Mouse (Mus musculus) midbrain, embryonic 12.5 days (tissue): ENCODE data around the gene Rnf183. TPM values are rescaled to one million over a fixed set of nuclear protein-coding genes. Genes with fewer than 3 reads are reported as not detected.

Source experiments
- ATAC-seq: fragments of 200-750 bp; cut with Nextera tagmentation; 2 replicates; pipeline ENCODE4 v1.8.0; 2017; ENCODE audit warnings: low read depth, moderate TSS enrichment, moderate library complexity; ENCODE audit not compliant: low FRiP score
- H3K27ac ChIP-seq: fragments of 300-500 bp; sonication (generic); replicated peaks from 2 replicates; pipeline ENCODE4 v1.5.1; 2016; ENCODE audit warnings: mild to moderate bottlenecking
- H3K27me3 ChIP-seq: fragments of 300-500 bp; sonication (generic); 2 replicates; pipeline ENCODE4 v1.6.1; 2016; ENCODE audit warnings: mild to moderate bottlenecking
- H3K36me3 ChIP-seq: fragments of 300-500 bp; sonication (generic); 2 replicates; pipeline ENCODE4 v1.6.1; 2016
- H3K4me1 ChIP-seq: fragments of 300-500 bp; sonication (generic); 2 replicates; pipeline ENCODE4 v1.6.1; 2016
- H3K4me2 ChIP-seq: fragments of 300-500 bp; sonication (generic); replicated peaks from 2 replicates; pipeline ENCODE4 v1.6.1; 2016; ENCODE audit warnings: mild to moderate bottlenecking, moderate library complexity
- H3K4me3 ChIP-seq: fragments of 300-500 bp; sonication (generic); 2 replicates; pipeline ENCODE4 v1.5.1; 2016; ENCODE audit warnings: mild to moderate bottlenecking
- H3K9ac ChIP-seq: fragments of 300-500 bp; sonication (generic); replicated peaks from 2 replicates; pipeline ENCODE4 v1.6.1; 2016; ENCODE audit warnings: mild to moderate bottlenecking, moderate library complexity
- H3K9me3 ChIP-seq: fragments of 300-500 bp; sonication (generic); 2 replicates; pipeline ENCODE4 v1.6.1; 2016; ENCODE audit warnings: mild to moderate bottlenecking
- WGBS: fragments of 180-500 bp; shearing (Covaris S2); methylation state at CpG from one replicate; pipeline ENCODE4 v1.1.7; 2016; 5-methylcytosine and 5-hydroxymethylcytosine counted together
- polyA plus RNA-seq: library from polyadenylated mRNA; unstranded; fragments of >200 nt; fragmentation: Nextera tagmentation; extraction: Ambion mirVana; gene quantifications from 2 replicates; pipeline ENCODE4 v1.2.1, GENCODE M21; 2016

The Rnf183 gene
- polyA plus RNA-seq, 1 experiment from 2014 or later, result 0.13 TPM

- Histone ChIP-seq H3K27me3 (no peaks in the 10 kb centered on the region), H3K4me3 (no peak overlapping the region), H3K9me3 (no peaks in the 10 kb centered on the region), H3K27ac (no peak overlapping the region), H3K4me2 (no peak overlapping the region), H3K4me1 (no peaks in the 10 kb centered on the region), H3K9ac (no peak overlapping the region), H3K36me3 (peaks cover 30% of the 10 kb centered on the region)
- 84% methylated on average over 17 of the region's 17 CpGs for WGBS
- no peak for ATAC-seq
These were observed 6.9 kb downstream of the Rnf183 start for GRCm38 (mm10) chr4:62427978-62428758.

- 94% methylated on average over 4 of the region's 4 CpGs for WGBS
- no peak overlapping the region for H3K4me2 ChIP-seq
- H3K4me1 ChIP-seq, result no peaks in the 10 kb centered on the region
- peaks cover 52% of the 10 kb centered on the region for H3K36me3 ChIP-seq
- H3K27me3 ChIP-seq, result no peaks in the 10 kb centered on the region
- H3K9ac ChIP-seq, result no peak overlapping the region
- no peaks in the 10 kb centered on the region for H3K9me3 ChIP-seq
- no peak for ATAC-seq
- no peak overlapping the region for H3K4me3 ChIP-seq
- no peak overlapping the region for H3K27ac ChIP-seq
These were observed 9.2 kb downstream of the Rnf183 start for GRCm38 (mm10) chr4:62425891-62426290.

GRCm38 (mm10) chr4:62419091-62419490 lies 16.0 kb downstream of the Rnf183 start:
- H3K9me3 ChIP-seq, result no peaks in the 10 kb centered on the region
- ATAC-seq, result no peak
- H3K27ac ChIP-seq, result no peak overlapping the region
- H3K4me1 ChIP-seq, result no peaks in the 10 kb centered on the region
- H3K9ac ChIP-seq, result no peak overlapping the region
- WGBS, result 95% methylated on average over 6 of the region's 6 CpGs
- H3K27me3 ChIP-seq, result no peaks in the 10 kb centered on the region
- no peak overlapping the region for H3K4me3 ChIP-seq
- no peak overlapping the region for H3K4me2 ChIP-seq
- H3K36me3 ChIP-seq, result peaks cover 99% of the 10 kb centered on the region

GRCm38 (mm10) chr4:62418448-62418847 lies 16.6 kb downstream of the Rnf183 start:
- H3K27me3 ChIP-seq, result no peaks in the 10 kb centered on the region
- no peak for ATAC-seq
- 87% methylated on average over 8 of the region's 8 CpGs for WGBS

GRCm38 (mm10) chr4:62411606-62412005 lies 23.4 kb downstream of the Rnf183 start:
- no peaks in the 10 kb centered on the region for H3K9me3 ChIP-seq
- peaks cover 19% of the 10 kb centered on the region for H3K4me1 ChIP-seq
- H3K27me3 ChIP-seq, result no peaks in the 10 kb centered on the region
- H3K9ac ChIP-seq, result no peak overlapping the region
- H3K36me3 ChIP-seq, result peaks cover 53% of the 10 kb centered on the region
- H3K4me3 ChIP-seq, result no peak overlapping the region
- WGBS, result 96% methylated on average over 10 of the region's 10 CpGs
- no peak for ATAC-seq
- H3K4me2 ChIP-seq, result no peak overlapping the region
- no peak overlapping the region for H3K27ac ChIP-seq

More at GRCm38 (mm10) chr4:62418448-62418847, 16.6 kb downstream of the Rnf183 start:
- no peak overlapping the region for H3K4me3 ChIP-seq
- peaks cover 99% of the 10 kb centered on the region for H3K36me3 ChIP-seq
- no peak overlapping the region for H3K27ac ChIP-seq
- H3K9ac ChIP-seq, result no peak overlapping the region
- H3K9me3 ChIP-seq, result no peaks in the 10 kb centered on the region
- no peak overlapping the region for H3K4me2 ChIP-seq
- no peaks in the 10 kb centered on the region for H3K4me1 ChIP-seq

GRCm38 (mm10) chr4:62410325-62410724 lies 24.7 kb downstream of the Rnf183 start:
- Histone ChIP-seq H3K4me1 (peaks cover 25% of the 10 kb centered on the region), H3K4me3 (0 out of 2 replicates have a peak overlapping the region, but pooled peaks have one; percentile 85), H3K4me2 (peak overlapping the region; percentile 62), H3K9ac (peak overlapping the region; percentile 31; the same call in 1 of the 2 replicates), H3K27ac (no peak overlapping the region), H3K36me3 (peaks cover 40% of the 10 kb centered on the region), H3K27me3 (no peaks in the 10 kb centered on the region), H3K9me3 (no peaks in the 10 kb centered on the region)
- no peak for ATAC-seq
- WGBS, result 88% methylated on average over 2 of the region's 2 CpGs

GRCm38 (mm10) chr4:62409615-62410014 lies 25.4 kb downstream of the Rnf183 start:
- H3K9me3 ChIP-seq, result no peaks in the 10 kb centered on the region
- peaks cover 28% of the 10 kb centered on the region for H3K4me1 ChIP-seq
- peaks cover 34% of the 10 kb centered on the region for H3K36me3 ChIP-seq
- peak overlapping the region; percentile 85 for H3K4me3 ChIP-seq
- no peak for ATAC-seq
- H3K4me2 ChIP-seq, result peak overlapping the region; percentile 62
- WGBS, result 40% methylated on average over 6 of the region's 6 CpGs
- H3K27me3 ChIP-seq, result no peaks in the 10 kb centered on the region
- H3K27ac ChIP-seq, result no peak overlapping the region
- peak overlapping the region; percentile 86 for H3K9ac ChIP-seq

GRCm38 (mm10) chr4:62408601-62409282 lies 26.3 kb downstream of the Rnf183 start, which contains the start of the genes Cdc26 and Prpf4:
Gene Cdc26 (minus strand): TSS chr4:62408642.
Gene Prpf4 (plus strand): TSS chr4:62408797.
- Histone ChIP-seq H3K27ac (peak within 1 kb of the TSS; percentile 79), H3K9me3 (no peaks in the 10 kb centered on the region), H3K4me1 (peaks cover 31% of the 10 kb centered on the region), H3K9ac (peak within 1 kb of the TSS; percentile 86), H3K4me2 (peak within 1 kb of the TSS; percentile 62), H3K36me3 (peaks cover 27% of the 10 kb centered on the region), H3K4me3 (peak within 1 kb of the TSS; percentile 85), H3K27me3 (no peaks in the 10 kb centered on the region)
- peak; percentile 99 for ATAC-seq
- WGBS, result under 1% methylated on average over 39 of the region's 39 CpGs

GRCm38 (mm10) chr4:62407730-62408582 lies 27.1 kb downstream of the Rnf183 start:
- ATAC-seq, result 0 out of 2 replicates have a peak, but pooled peaks have one; percentile 3
- H3K36me3 ChIP-seq, result peaks cover 20% of the 10 kb centered on the region
- peak overlapping the region; percentile 51 for H3K4me2 ChIP-seq
- H3K9me3 ChIP-seq, result no peaks in the 10 kb centered on the region
- H3K4me3 ChIP-seq, result peak overlapping the region; percentile 85
- H3K9ac ChIP-seq, result peak overlapping the region; percentile 65
- H3K27me3 ChIP-seq, result no peaks in the 10 kb centered on the region
- under 1% methylated on average over 35 of the region's 35 CpGs for WGBS
- H3K4me1 ChIP-seq, result peaks cover 31% of the 10 kb centered on the region
- H3K27ac ChIP-seq, result peak overlapping the region; percentile 78

GRCm38 (mm10) chr4:62406133-62406532 lies 28.9 kb downstream of the Rnf183 start:
- 84% methylated on average over 4 of the region's 4 CpGs for WGBS
- peaks cover 31% of the 10 kb centered on the region for H3K4me1 ChIP-seq
- no peak overlapping the region for H3K4me3 ChIP-seq
- no peak for ATAC-seq
- no peaks in the 10 kb centered on the region for H3K27me3 ChIP-seq
- no peak overlapping the region; the same call in 1 of the 2 replicates for H3K4me2 ChIP-seq
- no peak overlapping the region for H3K27ac ChIP-seq
- no peak overlapping the region for H3K9ac ChIP-seq
- no peaks in the 10 kb centered on the region for H3K9me3 ChIP-seq
- peaks cover 18% of the 10 kb centered on the region for H3K36me3 ChIP-seq

GRCm38 (mm10) chr4:62398956-62399355 lies 36.1 kb downstream of the Rnf183 start:
- Histone ChIP-seq H3K27me3 (no peaks in the 10 kb centered on the region), H3K4me3 (no peak overlapping the region), H3K4me1 (no peaks in the 10 kb centered on the region), H3K9ac (no peak overlapping the region), H3K9me3 (no peaks in the 10 kb centered on the region), H3K4me2 (no peak overlapping the region), H3K27ac (no peak overlapping the region), H3K36me3 (peaks cover 72% of the 10 kb centered on the region)
- 95% methylated on average over 3 of the region's 3 CpGs for WGBS
- no peak for ATAC-seq
